Mouse (Mus musculus): ENCODE data around the gene Dnttip1. TPM values are rescaled to one million over a fixed set of nuclear protein-coding genes. Genes with fewer than 3 reads are reported as not detected.
A peak's percentile ranks its signal among the peaks of the same experiment; 100 is the strongest.

Dnttip1 gene
- total and polyA plus RNA-seq, 2 experiments from 2014 or later = 24.9 to 53.9 TPM

GRCm38 (mm10) chr2:164813557-164813956 is 67.8 kb downstream of the Dnttip1 start:
- H3K27me3 ChIP-seq (ENCODE audit: insufficient read depth, low read length) = no peaks in the 10 kb centered on the region
- no peak overlapping the region for H3K4me3 ChIP-seq (ENCODE audit: low read length)
- H3K9ac ChIP-seq (replicated peaks; ENCODE audit: low read length) = no peak overlapping the region
- no peak overlapping the region for H3K4me2 ChIP-seq (ENCODE audit: low read depth, low read length)
- ATAC-seq = no peak
- H3K9me3 ChIP-seq (ENCODE audit: low read length) = no peaks in the 10 kb centered on the region
- 71% methylated on average over 2 of the region's 2 CpGs for WGBS
- H3K36me3 ChIP-seq (ENCODE audit: insufficient read depth, low read length) = 0 out of 2 replicates have a peak, but pooled peaks cover 8% of the 10 kb centered on the region
- DNase-seq (ENCODE audit: low spot score) = no peak
- TF ChIP-seq CTCF (IDR thresholded peaks at IDR 0.05; ENCODE audit: low read depth) = no peak
- no peak overlapping the region for H3K27ac ChIP-seq
- no peaks in the 10 kb centered on the region for H3K4me1 ChIP-seq (ENCODE audit: insufficient read depth, low read length)

GRCm38 (mm10) chr2:164815348-164815747 is 69.6 kb downstream of the Dnttip1 start:
- 91% methylated on average over 5 of the region's 5 CpGs for WGBS
- Histone ChIP-seq H3K9ac (replicated peaks; ENCODE audit: low read length) (no peak overlapping the region), H3K27me3 (ENCODE audit: insufficient read depth, low read length) (no peaks in the 10 kb centered on the region), H3K4me2 (ENCODE audit: low read depth, low read length) (no peak overlapping the region), H3K27ac (no peak overlapping the region), H3K4me3 (ENCODE audit: low read length) (no peak overlapping the region), H3K4me1 (ENCODE audit: insufficient read depth, low read length) (no peaks in the 10 kb centered on the region), H3K9me3 (ENCODE audit: low read length) (no peaks in the 10 kb centered on the region), H3K36me3 (ENCODE audit: insufficient read depth, low read length) (no peaks in the 10 kb centered on the region)
- no peak for TF ChIP-seq CTCF (IDR thresholded peaks at IDR 0.05; ENCODE audit: low read depth)
- DNase-seq (ENCODE audit: low spot score) (no peak), ATAC-seq (no peak)

GRCm38 (mm10) chr2:164815821-164816220 is 70.0 kb downstream of the Dnttip1 start:
- Histone ChIP-seq H3K4me3 (ENCODE audit: low read length) (no peak overlapping the region), H3K9ac (replicated peaks; ENCODE audit: low read length) (no peak overlapping the region), H3K27me3 (ENCODE audit: insufficient read depth, low read length) (no peaks in the 10 kb centered on the region), H3K9me3 (ENCODE audit: low read length) (no peaks in the 10 kb centered on the region), H3K4me2 (ENCODE audit: low read depth, low read length) (no peak overlapping the region), H3K27ac (no peak overlapping the region), H3K4me1 (ENCODE audit: insufficient read depth, low read length) (no peaks in the 10 kb centered on the region), H3K36me3 (ENCODE audit: insufficient read depth, low read length) (no peaks in the 10 kb centered on the region)
- 85% methylated on average over 8 of the region's 8 CpGs for WGBS
- DNase-seq (ENCODE audit: low spot score) (no peak), ATAC-seq (no peak)
- TF ChIP-seq CTCF (IDR thresholded peaks at IDR 0.05; ENCODE audit: low read depth) = no peak

GRCm38 (mm10) chr2:164817206-164817605 is 71.4 kb downstream of the Dnttip1 start:
- no peak overlapping the region for H3K9ac ChIP-seq (replicated peaks; ENCODE audit: low read length)
- 88% methylated on average over 6 of the region's 6 CpGs for WGBS
- no peak overlapping the region for H3K4me3 ChIP-seq (ENCODE audit: low read length)
- no peaks in the 10 kb centered on the region for H3K27me3 ChIP-seq (ENCODE audit: insufficient read depth, low read length)
- no peak for DNase-seq (ENCODE audit: low spot score)
- H3K27ac ChIP-seq = no peak overlapping the region
- H3K9me3 ChIP-seq (ENCODE audit: low read length) = no peaks in the 10 kb centered on the region
- no peaks in the 10 kb centered on the region for H3K4me1 ChIP-seq (ENCODE audit: insufficient read depth, low read length)
- TF ChIP-seq CTCF (IDR thresholded peaks at IDR 0.05; ENCODE audit: low read depth) = no peak
- H3K4me2 ChIP-seq (ENCODE audit: low read depth, low read length) = no peak overlapping the region
- no peak for ATAC-seq
- no peaks in the 10 kb centered on the region; the same call in 1 of the 2 replicates for H3K36me3 ChIP-seq (ENCODE audit: insufficient read depth, low read length)

GRCm38 (mm10) chr2:164817703-164818102 is 71.9 kb downstream of the Dnttip1 start:
- Histone ChIP-seq H3K9ac (replicated peaks; ENCODE audit: low read length) (no peak overlapping the region), H3K27me3 (ENCODE audit: insufficient read depth, low read length) (no peaks in the 10 kb centered on the region), H3K27ac (no peak overlapping the region), H3K9me3 (ENCODE audit: low read length) (no peaks in the 10 kb centered on the region), H3K4me1 (ENCODE audit: insufficient read depth, low read length) (no peaks in the 10 kb centered on the region), H3K36me3 (ENCODE audit: insufficient read depth, low read length) (no peaks in the 10 kb centered on the region; the same call in 1 of the 2 replicates), H3K4me3 (ENCODE audit: low read length) (no peak overlapping the region), H3K4me2 (ENCODE audit: low read depth, low read length) (no peak overlapping the region)
- WGBS = 86% methylated on average over 5 of the region's 5 CpGs
- ATAC-seq = no peak
- no peak for DNase-seq (ENCODE audit: low spot score)
- peak; percentile 18; the same call in 1 of the 2 replicates for TF ChIP-seq CTCF (IDR thresholded peaks at IDR 0.05; ENCODE audit: low read depth)

Other genes starting within 250 kb of the Dnttip1 start
- 118 and 134 TPM in 2 replicates for gene Pigt, start 248.5 kb upstream of the Dnttip1 start, total RNA-seq (2014; rRNA removed)
- 102 and 116 TPM in 2 replicates for gene Pigt, start 248.5 kb upstream of the Dnttip1 start, polyA plus RNA-seq (2015; fragmentation: Nextera tagmentation; extraction: Ambion mirVana)
- gene Wfdc2, start 183.6 kb upstream of the Dnttip1 start, total RNA-seq (2014; rRNA removed) = 1.5 and 2.7 TPM in 2 replicates
- 3.1 and 4.5 TPM in 2 replicates for gene Wfdc2, start 183.6 kb upstream of the Dnttip1 start, polyA plus RNA-seq (2015; fragmentation: Nextera tagmentation; extraction: Ambion mirVana)
- gene Spint3, start 172.5 kb upstream of the Dnttip1 start, total RNA-seq (2014; rRNA removed) = not detected in 2 replicates
- not detected in 2 replicates for gene Spint3, start 172.5 kb upstream of the Dnttip1 start, polyA plus RNA-seq (2015; fragmentation: Nextera tagmentation; extraction: Ambion mirVana)
- gene Wfdc6a, start 160.5 kb upstream of the Dnttip1 start, total RNA-seq (2014; rRNA removed) = 0.31 TPM in 1 of 2 replicates, not detected in the other
- gene Wfdc6a, start 160.5 kb upstream of the Dnttip1 start, polyA plus RNA-seq (2015; fragmentation: Nextera tagmentation; extraction: Ambion mirVana) = 0.19 and 0.77 TPM in 2 replicates
- gene Eppin, start 152.4 kb upstream of the Dnttip1 start, total RNA-seq (2014; rRNA removed) = not detected in 2 replicates
- gene Eppin, start 152.4 kb upstream of the Dnttip1 start, polyA plus RNA-seq (2015; fragmentation: Nextera tagmentation; extraction: Ambion mirVana) = not detected in 2 replicates
- not detected in 2 replicates for gene Wfdc6b, start 132.5 kb upstream of the Dnttip1 start, total RNA-seq (2014; rRNA removed)
- not detected in 2 replicates for gene Wfdc6b, start 132.5 kb upstream of the Dnttip1 start, polyA plus RNA-seq (2015; fragmentation: Nextera tagmentation; extraction: Ambion mirVana)
- not detected in 2 replicates for gene Wfdc8, start 132.4 kb upstream of the Dnttip1 start, total RNA-seq (2014; rRNA removed)
- not detected in 2 replicates for gene Wfdc8, start 132.4 kb upstream of the Dnttip1 start, polyA plus RNA-seq (2015; fragmentation: Nextera tagmentation; extraction: Ambion mirVana)
- gene Wfdc16, start 107.2 kb upstream of the Dnttip1 start, total RNA-seq (2014; rRNA removed) = not detected in 2 replicates
- not detected in 2 replicates for gene Wfdc16, start 107.2 kb upstream of the Dnttip1 start, polyA plus RNA-seq (2015; fragmentation: Nextera tagmentation; extraction: Ambion mirVana)
- not detected in 2 replicates for gene Wfdc10, start 89.9 kb upstream of the Dnttip1 start, total RNA-seq (2014; rRNA removed)
- 0.60 TPM in 1 of 2 replicates, not detected in the other for gene Wfdc10, start 89.9 kb upstream of the Dnttip1 start, polyA plus RNA-seq (2015; fragmentation: Nextera tagmentation; extraction: Ambion mirVana)
- not detected in 2 replicates for gene Wfdc9, start 89.4 kb upstream of the Dnttip1 start, total RNA-seq (2014; rRNA removed)
- gene Wfdc9, start 89.4 kb upstream of the Dnttip1 start, polyA plus RNA-seq (2015; fragmentation: Nextera tagmentation; extraction: Ambion mirVana) = not detected in 2 replicates
- gene Wfdc11, start 71.9 kb upstream of the Dnttip1 start, total RNA-seq (2014; rRNA removed) = not detected in 2 replicates
- not detected in 2 replicates for gene Wfdc11, start 71.9 kb upstream of the Dnttip1 start, polyA plus RNA-seq (2015; fragmentation: Nextera tagmentation; extraction: Ambion mirVana)
- gene Wfdc13, start 60.9 kb upstream of the Dnttip1 start, total RNA-seq (2014; rRNA removed) = not detected in 2 replicates
- gene Wfdc13, start 60.9 kb upstream of the Dnttip1 start, polyA plus RNA-seq (2015; fragmentation: Nextera tagmentation; extraction: Ambion mirVana) = not detected in 2 replicates
- gene Spint4, start 47.5 kb upstream of the Dnttip1 start, total RNA-seq (2014; rRNA removed) = not detected in 2 replicates
- gene Spint4, start 47.5 kb upstream of the Dnttip1 start, polyA plus RNA-seq (2015; fragmentation: Nextera tagmentation; extraction: Ambion mirVana) = not detected in 2 replicates
- gene Spint5, start 30.7 kb upstream of the Dnttip1 start, total RNA-seq (2014; rRNA removed) = not detected in 2 replicates
- not detected in 2 replicates for gene Spint5, start 30.7 kb upstream of the Dnttip1 start, polyA plus RNA-seq (2015; fragmentation: Nextera tagmentation; extraction: Ambion mirVana)
- 1.3 TPM in 2 replicates for gene Wfdc3, start 52 bp upstream of the Dnttip1 start, total RNA-seq (2014; rRNA removed)
- gene Wfdc3, start 52 bp upstream of the Dnttip1 start, polyA plus RNA-seq (2015; fragmentation: Nextera tagmentation; extraction: Ambion mirVana) = 0.73 and 0.76 TPM in 2 replicates
- gene Ube2c, start 23.9 kb downstream of the Dnttip1 start, total RNA-seq (2014; rRNA removed) = 61.5 and 70.6 TPM in 2 replicates
- gene Ube2c, start 23.9 kb downstream of the Dnttip1 start, polyA plus RNA-seq (2015; fragmentation: Nextera tagmentation; extraction: Ambion mirVana) = 61.2 and 69.4 TPM in 2 replicates
- 12.2 TPM in 1 of 2 replicates, not detected in the other for gene Tnnc2, start 34.0 kb downstream of the Dnttip1 start, total RNA-seq (2014; rRNA removed)
- 0.30 TPM in 1 of 2 replicates, not detected in the other for gene Tnnc2, start 34.0 kb downstream of the Dnttip1 start, polyA plus RNA-seq (2015; fragmentation: Nextera tagmentation; extraction: Ambion mirVana)
- gene Snx21, start 39.8 kb downstream of the Dnttip1 start, total RNA-seq (2014; rRNA removed) = 102 and 106 TPM in 2 replicates
- gene Snx21, start 39.8 kb downstream of the Dnttip1 start, polyA plus RNA-seq (2015; fragmentation: Nextera tagmentation; extraction: Ambion mirVana) = 44.7 and 47.6 TPM in 2 replicates
- gene Acot8, start 58.9 kb downstream of the Dnttip1 start, total RNA-seq (2014; rRNA removed) = 18.5 and 39.5 TPM in 2 replicates
- gene Acot8, start 58.9 kb downstream of the Dnttip1 start, polyA plus RNA-seq (2015; fragmentation: Nextera tagmentation; extraction: Ambion mirVana) = 19.4 and 20.2 TPM in 2 replicates
- 6.4 and 8.3 TPM in 2 replicates for gene Zswim3, start 59.1 kb downstream of the Dnttip1 start, total RNA-seq (2014; rRNA removed)
- 5.2 and 5.5 TPM in 2 replicates for gene Zswim3, start 59.1 kb downstream of the Dnttip1 start, polyA plus RNA-seq (2015; fragmentation: Nextera tagmentation; extraction: Ambion mirVana)
- gene Zswim1, start 76.7 kb downstream of the Dnttip1 start, total RNA-seq (2014; rRNA removed) = 23.9 and 24.6 TPM in 2 replicates
- 26.5 and 29.0 TPM in 2 replicates for gene Zswim1, start 76.7 kb downstream of the Dnttip1 start, polyA plus RNA-seq (2015; fragmentation: Nextera tagmentation; extraction: Ambion mirVana)
- gene Spata25, start 82.6 kb downstream of the Dnttip1 start, total RNA-seq (2014; rRNA removed) = not detected in 2 replicates
- gene Spata25, start 82.6 kb downstream of the Dnttip1 start, polyA plus RNA-seq (2015; fragmentation: Nextera tagmentation; extraction: Ambion mirVana) = not detected in 2 replicates
- 135 and 147 TPM in 2 replicates for gene Ctsa, start 86.9 kb downstream of the Dnttip1 start, total RNA-seq (2014; rRNA removed)
- 112 and 116 TPM in 2 replicates for gene Ctsa, start 86.9 kb downstream of the Dnttip1 start, polyA plus RNA-seq (2015; fragmentation: Nextera tagmentation; extraction: Ambion mirVana)
- gene Neurl2, start 87.5 kb downstream of the Dnttip1 start, total RNA-seq (2014; rRNA removed) = 8.7 and 12.1 TPM in 2 replicates
- gene Neurl2, start 87.5 kb downstream of the Dnttip1 start, polyA plus RNA-seq (2015; fragmentation: Nextera tagmentation; extraction: Ambion mirVana) = 7.2 and 7.6 TPM in 2 replicates
- 76.2 and 88.7 TPM in 2 replicates for gene Pltp, start 111.7 kb downstream of the Dnttip1 start, total RNA-seq (2014; rRNA removed)
- gene Pltp, start 111.7 kb downstream of the Dnttip1 start, polyA plus RNA-seq (2015; fragmentation: Nextera tagmentation; extraction: Ambion mirVana) = 99.6 and 117 TPM in 2 replicates
- gene Pcif1, start 133.3 kb downstream of the Dnttip1 start, total RNA-seq (2014; rRNA removed) = 76.7 and 83.7 TPM in 2 replicates
- gene Pcif1, start 133.3 kb downstream of the Dnttip1 start, polyA plus RNA-seq (2015; fragmentation: Nextera tagmentation; extraction: Ambion mirVana) = 107 and 108 TPM in 2 replicates
- 26.5 and 28.3 TPM in 2 replicates for gene Zfp335, start 165.8 kb downstream of the Dnttip1 start, total RNA-seq (2014; rRNA removed)
- gene Zfp335, start 165.8 kb downstream of the Dnttip1 start, polyA plus RNA-seq (2015; fragmentation: Nextera tagmentation; extraction: Ambion mirVana) = 9.0 and 9.2 TPM in 2 replicates
- gene Mmp9, start 194.8 kb downstream of the Dnttip1 start, total RNA-seq (2014; rRNA removed) = 8.8 and 14.4 TPM in 2 replicates
- 6.7 and 7.1 TPM in 2 replicates for gene Mmp9, start 194.8 kb downstream of the Dnttip1 start, polyA plus RNA-seq (2015; fragmentation: Nextera tagmentation; extraction: Ambion mirVana)
- gene Slc12a5, start 214.8 kb downstream of the Dnttip1 start, total RNA-seq (2014; rRNA removed) = 257 TPM in 2 replicates
- gene Slc12a5, start 214.8 kb downstream of the Dnttip1 start, polyA plus RNA-seq (2015; fragmentation: Nextera tagmentation; extraction: Ambion mirVana) = 67.1 and 71.0 TPM in 2 replicates